Mouse (Mus musculus) embryonic fibroblast, embryonic 13.5 days (primary cell): ENCODE data around the gene Gm48552. TPM values are rescaled to one million over a fixed set of nuclear protein-coding genes. Genes with fewer than 3 reads are reported as not detected.

ENCODE experiments used
- H3K27ac ChIP-seq: 2 replicates; pipeline ENCODE4 v1.5.1; 2012; ENCODE audit warnings: low read length, control low read depth, inconsistent platforms; ENCODE audit not compliant: insufficient read depth
- H3K4me1 ChIP-seq: 2 replicates; pipeline ENCODE4 v1.6.1; 2011; ENCODE audit warnings: low read length; ENCODE audit not compliant: control insufficient read depth, insufficient read depth
- H3K4me3 ChIP-seq: 2 replicates; pipeline ENCODE4 v1.5.1; 2011; ENCODE audit warnings: mild to moderate bottlenecking, control low read depth, low read length; ENCODE audit not compliant: insufficient read depth
- CTCF ChIP-seq: IDR thresholded peaks from 2 replicates; pipeline ENCODE4 v1.5.1; 2011; ENCODE audit warnings: mild to moderate bottlenecking, control low read depth, low read length, moderate library complexity, borderline replicate concordance; ENCODE audit not compliant: insufficient read depth
- POLR2A ChIP-seq: IDR thresholded peaks from 2 replicates; pipeline ENCODE4 v1.6.1; 2011; ENCODE audit warnings: low read depth, mild to moderate bottlenecking, control low read depth, low read length, moderate library complexity
- polyA plus RNA-seq: library from polyadenylated mRNA; stranded (reverse); fragments of >200 nt; gene quantifications from 2 replicates; pipeline ENCODE4 v1.2.4, GENCODE M21; 2011; ENCODE audit warnings: low read depth; ENCODE audit not compliant: missing spikeins, insufficient read length

The Gm48552 gene
- 1.1 TPM in 1 of 2 replicates, not detected in the other for polyA plus RNA-seq

DNA sequence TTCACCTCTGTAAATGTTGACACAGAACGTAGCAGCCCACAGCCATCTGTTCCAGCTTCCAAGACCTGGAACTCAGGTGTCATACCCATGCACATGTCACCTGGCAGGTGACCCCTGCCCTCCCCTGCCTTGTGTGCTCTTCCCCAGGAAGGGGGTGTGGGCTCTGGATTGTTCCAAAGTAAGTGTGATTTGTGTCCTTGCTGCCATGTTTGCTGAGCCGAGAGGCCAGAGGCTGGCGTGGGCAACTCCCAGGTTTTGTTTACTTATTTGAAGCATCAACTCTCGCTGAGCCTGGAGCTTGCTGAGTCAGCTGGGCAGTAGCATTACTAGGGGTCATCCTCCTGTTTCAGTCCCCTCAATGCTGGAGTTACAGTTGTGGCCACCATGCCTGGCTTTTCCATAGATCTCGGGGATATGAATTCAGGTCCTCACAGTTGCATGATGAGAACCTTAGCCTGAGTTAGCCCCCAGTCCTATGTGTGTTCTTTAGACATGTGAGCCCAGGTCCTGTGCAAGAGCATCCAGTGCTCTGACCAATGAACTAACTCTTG lies at the start of gene Gm48552:
Gene Gm48552, plus strand, starts transcription at position 501 of the 551 bp plus-strand sequence.
- Histone ChIP-seq H3K27ac (no peak within 1 kb of the TSS), H3K4me3 (no peak within 1 kb of the TSS), H3K4me1 (peaks cover 2% of the 10 kb centered on the region; the same call in 1 of the 2 replicates)
- TF ChIP-seq POLR2A (no peak), CTCF (no peak)

- no peak for TF ChIP-seq POLR2A
- TF ChIP-seq CTCF, result no peak
- H3K27ac ChIP-seq, result no peak overlapping the region
- peaks cover 3% of the 10 kb centered on the region; the same call in 1 of the 2 replicates for H3K4me1 ChIP-seq
- no peak overlapping the region for H3K4me3 ChIP-seq
Measured at GRCm38 (mm10) chr10:81340551-81341332, 48.1 kb upstream of the Gm48552 start.

DNA sequence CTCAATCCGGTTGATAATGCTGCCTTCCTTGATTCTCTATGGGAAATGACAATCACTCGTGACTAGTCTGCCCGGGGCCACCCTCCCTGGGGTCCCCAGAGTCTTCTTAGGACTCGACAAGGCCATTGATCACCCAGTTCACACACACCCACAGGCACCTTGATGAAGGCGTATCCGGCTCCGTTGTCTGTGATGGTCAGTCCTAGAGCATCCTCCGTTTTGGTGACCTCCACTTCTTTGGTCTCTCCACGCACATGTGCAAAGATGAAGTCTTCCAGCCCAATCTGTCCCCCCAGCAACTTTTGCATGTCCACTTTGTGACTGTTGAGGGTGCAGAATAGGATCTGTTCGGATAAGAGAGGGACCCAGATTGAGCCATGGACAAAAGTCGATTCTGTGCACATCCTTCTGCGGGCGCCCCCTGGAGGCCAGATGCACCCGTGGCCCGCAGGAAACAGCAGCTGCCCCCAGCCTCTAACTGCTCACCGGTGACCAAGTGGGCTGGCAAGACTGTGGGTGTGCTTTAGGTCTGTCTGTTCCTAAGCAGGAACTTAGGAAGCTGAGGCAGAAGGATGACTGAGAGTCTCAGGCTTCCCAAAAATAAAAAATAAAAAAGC lies 47.4 kb upstream of the Gm48552 start:
- no peak for TF ChIP-seq POLR2A
- peak; percentile 45; the same call in 1 of the 2 replicates for TF ChIP-seq CTCF
- no peak overlapping the region for H3K4me3 ChIP-seq
- no peak overlapping the region for H3K27ac ChIP-seq
- peaks cover 4% of the 10 kb centered on the region; the same call in 1 of the 2 replicates for H3K4me1 ChIP-seq

GRCm38 (mm10) chr10:81342686-81343505 lies 45.9 kb upstream of the Gm48552 start, which contains the start of gene Gipc3:
TSS of gene Gipc3 (minus strand) at chr10:81343266.
- peaks cover 7% of the 10 kb centered on the region; the same call in 1 of the 2 replicates for H3K4me1 ChIP-seq

GRCm38 (mm10) chr10:81344421-81345161 lies 44.2 kb upstream of the Gm48552 start:
- no peak overlapping the region for H3K27ac ChIP-seq
- peaks cover 7% of the 10 kb centered on the region; the same call in 1 of the 2 replicates for H3K4me1 ChIP-seq
- TF ChIP-seq POLR2A (no peak), CTCF (no peak)
- H3K4me3 ChIP-seq, result no peak overlapping the region

More at GRCm38 (mm10) chr10:81342686-81343505, 45.9 kb upstream of the Gm48552 start, which contains the start of gene Gipc3:
- no peak within 1 kb of the TSS for H3K27ac ChIP-seq
- peak within 1 kb of the TSS; percentile 5 for H3K4me3 ChIP-seq
- no peak for TF ChIP-seq CTCF
- no peak for TF ChIP-seq POLR2A

GRCm38 (mm10) chr10:81345162-81345534 lies 43.7 kb upstream of the Gm48552 start:
- Histone ChIP-seq H3K27ac (no peak overlapping the region), H3K4me1 (peaks cover 7% of the 10 kb centered on the region; the same call in 1 of the 2 replicates), H3K4me3 (no peak overlapping the region)
- TF ChIP-seq CTCF, result no peak
- TF ChIP-seq POLR2A, result no peak

DNA sequence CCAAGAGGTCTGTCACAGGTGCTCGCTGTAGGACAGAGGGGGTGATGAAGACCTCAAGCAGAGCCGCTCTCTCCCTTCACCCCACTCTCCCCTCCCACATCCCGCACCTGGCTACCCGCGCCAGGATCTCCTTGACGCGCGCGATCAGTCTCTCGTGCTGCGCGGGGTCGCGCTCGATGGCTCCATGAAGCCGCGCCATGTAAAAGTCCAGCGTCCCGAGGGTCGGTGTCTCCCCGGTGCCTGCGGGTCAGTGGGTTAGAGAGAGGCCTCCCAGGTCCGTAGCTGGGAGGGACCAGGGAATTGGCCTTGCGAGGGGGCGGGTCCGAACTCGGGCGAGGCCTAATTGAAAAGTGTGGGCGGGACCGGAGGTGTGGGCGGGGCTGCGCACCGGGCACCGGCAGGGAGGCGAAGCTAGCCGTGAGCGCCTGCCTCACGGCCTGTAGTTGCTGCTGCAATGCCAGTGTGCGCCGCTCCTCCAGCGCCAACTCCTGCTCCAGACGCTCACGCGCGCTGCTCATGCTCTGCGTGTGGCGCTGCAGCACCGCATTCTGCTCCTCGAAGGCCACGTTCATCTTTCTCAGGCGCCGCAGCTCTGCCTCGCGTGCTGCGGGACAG lies 42.2 kb upstream of the Gm48552 start:
- peaks cover 4% of the 10 kb centered on the region; the same call in 1 of the 2 replicates for H3K4me1 ChIP-seq
- no peak overlapping the region for H3K4me3 ChIP-seq
- TF ChIP-seq CTCF (peak; percentile 45; the same call in 1 of the 2 replicates), POLR2A (0 out of 2 replicates have a peak, but pooled peaks have one; percentile 8)
- no peak overlapping the region for H3K27ac ChIP-seq

GRCm38 (mm10) chr10:81349146-81349545 lies 39.7 kb upstream of the Gm48552 start:
- peak overlapping the region; percentile 75 for H3K27ac ChIP-seq
- TF ChIP-seq CTCF (no peak), POLR2A (peak; percentile 64)
- peak overlapping the region; percentile 77 for H3K4me3 ChIP-seq
- H3K4me1 ChIP-seq, result peaks cover 4% of the 10 kb centered on the region; the same call in 1 of the 2 replicates
